Mouse (Mus musculus): Measurements from ENCODE around the gene Pate2. TPM values are rescaled to one million over a fixed set of nuclear protein-coding genes. Genes with fewer than 3 reads are reported as not detected.
A peak's percentile ranks its signal among the peaks of the same experiment; 100 is the strongest.

The Pate2 gene
- polyA plus RNA-seq, 1 experiment = 0.31 TPM

DNA sequence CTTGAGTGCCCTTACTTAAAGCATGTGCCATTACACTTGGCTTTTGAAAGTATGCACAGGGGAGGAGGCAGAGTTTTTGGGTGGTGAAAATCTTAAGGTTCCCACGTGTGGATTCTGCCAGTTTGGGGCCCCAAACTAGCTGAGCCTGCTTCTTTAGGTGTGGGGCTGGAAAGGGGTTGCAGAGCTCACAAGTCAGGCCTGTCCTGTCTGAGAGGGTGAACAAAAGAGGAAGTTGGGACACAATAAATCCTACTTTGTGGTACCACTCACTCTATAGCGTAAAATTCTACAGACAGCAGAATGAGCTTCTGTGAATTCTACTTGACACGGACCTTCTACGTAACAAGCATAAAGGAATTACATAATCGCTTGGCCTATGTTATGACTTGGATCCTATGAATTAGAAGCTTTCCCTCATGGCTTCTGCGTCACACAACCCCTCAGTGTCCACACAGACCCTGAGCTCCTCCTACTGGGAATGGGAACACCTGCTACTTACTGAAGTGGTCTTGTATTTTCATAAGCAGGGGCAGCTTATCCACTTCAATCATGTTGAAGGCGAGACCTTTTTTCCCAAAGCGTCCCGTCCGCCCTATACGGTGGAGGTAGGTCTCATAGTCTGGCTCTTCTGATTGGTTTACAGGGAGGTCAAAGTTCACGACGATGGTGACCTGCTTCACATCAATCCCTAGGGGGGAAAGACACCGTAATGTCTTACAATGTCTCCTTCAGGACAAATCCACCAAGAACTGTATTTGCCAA, 26.8 kb upstream of the Pate2 start:
- TF ChIP-seq POLR2A (IDR thresholded peaks at IDR 0.05; ENCODE audit: borderline replicate concordance, insufficient read depth, low read length) = no peak
- TF ChIP-seq CTCF (IDR thresholded peaks at IDR 0.05; ENCODE audit: borderline replicate concordance, insufficient read depth, low read depth, low read length) = no peak
- WGBS = 89% methylated on average over 14 of the region's 14 CpGs
- Histone ChIP-seq H3K4me1 (ENCODE audit: control insufficient read depth, insufficient read depth, low read length) (0 out of 2 replicates have a peak, but pooled peaks cover 3% of the 10 kb centered on the region), H3K27me3 (ENCODE audit: control insufficient read depth, insufficient read depth, low read length) (no peaks in the 10 kb centered on the region), H3K27ac (ENCODE audit: insufficient read depth, low read length) (no peak overlapping the region), H3K4me3 (replicated peaks; ENCODE audit: insufficient read depth, low read depth, low read length) (no peak overlapping the region)
- DNase-seq = no peak

DNA sequence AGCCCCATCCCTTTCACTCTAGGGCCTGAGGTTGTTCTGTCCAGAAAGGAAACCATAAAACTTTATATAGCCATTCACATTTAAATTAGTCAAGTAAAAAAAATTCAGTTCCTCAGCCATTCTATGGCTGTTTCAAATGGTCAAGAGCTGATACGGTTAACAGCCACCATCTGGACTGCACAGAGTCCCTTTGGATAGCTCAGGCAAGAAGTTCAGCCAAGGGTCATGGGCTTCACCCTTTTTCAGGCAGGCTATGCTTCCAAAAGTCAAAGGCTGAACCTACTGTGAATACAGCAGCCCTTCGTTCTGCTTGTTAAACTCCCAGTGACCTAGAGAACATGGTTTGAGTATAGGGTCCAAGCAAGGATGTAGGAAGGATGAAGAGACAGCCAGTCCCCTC, 25.4 kb upstream of the Pate2 start:
- TF ChIP-seq CTCF (IDR thresholded peaks at IDR 0.05; ENCODE audit: borderline replicate concordance, insufficient read depth, low read depth, low read length) = no peak
- no peak for TF ChIP-seq POLR2A (IDR thresholded peaks at IDR 0.05; ENCODE audit: borderline replicate concordance, insufficient read depth, low read length)
- H3K27me3 ChIP-seq (ENCODE audit: control insufficient read depth, insufficient read depth, low read length) = no peaks in the 10 kb centered on the region
- H3K4me3 ChIP-seq (replicated peaks; ENCODE audit: insufficient read depth, low read depth, low read length) = no peak overlapping the region
- WGBS = 76% methylated on average over 2 of the region's 2 CpGs
- no peaks in the 10 kb centered on the region for H3K4me1 ChIP-seq (ENCODE audit: control insufficient read depth, insufficient read depth, low read length)
- DNase-seq = no peak
- H3K27ac ChIP-seq (ENCODE audit: insufficient read depth, low read length) = no peak overlapping the region

DNA sequence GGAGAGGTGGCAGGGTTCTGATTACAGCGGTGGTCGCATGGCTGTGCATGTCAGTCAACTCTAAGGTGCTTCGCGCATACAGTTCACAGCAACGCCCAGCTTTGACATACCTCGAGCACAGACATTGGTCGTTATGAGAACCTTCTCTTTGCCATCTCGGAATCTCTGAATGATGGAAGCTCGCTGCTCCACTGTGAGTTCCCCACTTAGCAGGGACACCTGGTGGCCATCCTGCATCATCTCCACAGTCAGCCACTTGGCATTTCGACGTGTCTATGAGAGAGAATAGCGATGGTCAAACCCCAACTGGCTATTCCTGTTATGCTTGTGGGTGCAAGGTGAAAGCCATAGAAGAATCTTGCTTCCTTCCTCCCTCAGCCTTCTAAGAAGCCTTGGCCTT, 24.4 kb upstream of the Pate2 start:
- WGBS = 67% methylated on average over 12 of the region's 12 CpGs
- H3K27ac ChIP-seq (ENCODE audit: insufficient read depth, low read length) = no peak overlapping the region
- TF ChIP-seq CTCF (IDR thresholded peaks at IDR 0.05; ENCODE audit: borderline replicate concordance, insufficient read depth, low read depth, low read length) = no peak
- TF ChIP-seq POLR2A (IDR thresholded peaks at IDR 0.05; ENCODE audit: borderline replicate concordance, insufficient read depth, low read length) = no peak
- no peak overlapping the region for H3K4me3 ChIP-seq (replicated peaks; ENCODE audit: insufficient read depth, low read depth, low read length)
- no peaks in the 10 kb centered on the region for H3K27me3 ChIP-seq (ENCODE audit: control insufficient read depth, insufficient read depth, low read length)
- H3K4me1 ChIP-seq (ENCODE audit: control insufficient read depth, insufficient read depth, low read length) = no peaks in the 10 kb centered on the region
- no peak for DNase-seq

DNA sequence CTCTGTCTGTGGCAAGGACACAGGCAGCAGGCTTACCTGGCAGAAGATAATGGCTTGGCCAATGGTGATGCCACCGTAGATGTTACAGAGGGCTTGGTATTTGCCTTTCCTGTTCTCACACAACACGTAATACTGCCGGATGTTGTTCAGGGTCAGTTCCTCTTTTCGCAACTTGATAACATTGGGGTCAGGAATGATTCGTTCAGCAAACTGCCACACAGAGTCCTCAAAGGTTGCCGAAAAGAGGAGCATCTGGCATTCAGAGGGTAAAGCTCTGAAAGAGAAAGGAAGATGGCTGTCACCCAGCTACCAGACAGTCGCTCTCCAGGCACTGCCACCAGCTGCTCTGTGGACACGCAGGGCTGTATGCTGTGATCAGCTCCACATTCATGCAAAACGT, 23.3 kb upstream of the Pate2 start:
- TF ChIP-seq POLR2A (IDR thresholded peaks at IDR 0.05; ENCODE audit: borderline replicate concordance, insufficient read depth, low read length) = no peak
- TF ChIP-seq CTCF (IDR thresholded peaks at IDR 0.05; ENCODE audit: borderline replicate concordance, insufficient read depth, low read depth, low read length) = no peak
- Histone ChIP-seq H3K27me3 (ENCODE audit: control insufficient read depth, insufficient read depth, low read length) (no peaks in the 10 kb centered on the region), H3K4me1 (ENCODE audit: control insufficient read depth, insufficient read depth, low read length) (no peaks in the 10 kb centered on the region), H3K4me3 (replicated peaks; ENCODE audit: insufficient read depth, low read depth, low read length) (no peak overlapping the region), H3K27ac (ENCODE audit: insufficient read depth, low read length) (no peak overlapping the region)
- no peak for DNase-seq
- 54% methylated on average over 9 of the region's 9 CpGs for WGBS

DNA sequence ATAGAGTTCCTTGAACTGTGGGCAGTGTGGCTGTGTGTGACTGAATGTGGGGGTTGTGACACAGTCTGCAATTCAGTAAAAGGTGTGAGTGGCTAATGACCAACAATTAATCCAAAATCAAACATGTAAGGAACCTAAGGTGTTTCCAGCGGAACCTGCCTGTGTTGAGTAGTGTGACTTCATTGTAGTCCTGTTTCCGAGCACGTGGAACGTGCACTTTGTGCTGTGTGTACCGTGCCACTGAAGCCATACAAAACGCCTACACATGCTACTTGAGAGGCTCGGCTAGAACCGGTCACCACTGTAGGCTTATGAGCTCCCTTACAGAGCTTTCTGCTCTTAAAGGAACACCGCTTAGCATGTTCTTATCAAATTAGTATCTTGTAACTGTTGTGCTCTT, 21.6 kb upstream of the Pate2 start:
- WGBS = 86% methylated on average over 9 of the region's 9 CpGs
- TF ChIP-seq CTCF (IDR thresholded peaks at IDR 0.05; ENCODE audit: borderline replicate concordance, insufficient read depth, low read depth, low read length) (no peak), POLR2A (IDR thresholded peaks at IDR 0.05; ENCODE audit: borderline replicate concordance, insufficient read depth, low read length) (no peak)
- no peak overlapping the region for H3K4me3 ChIP-seq (replicated peaks; ENCODE audit: insufficient read depth, low read depth, low read length)
- H3K27me3 ChIP-seq (ENCODE audit: control insufficient read depth, insufficient read depth, low read length) = no peaks in the 10 kb centered on the region
- H3K4me1 ChIP-seq (ENCODE audit: control insufficient read depth, insufficient read depth, low read length) = no peaks in the 10 kb centered on the region
- no peak overlapping the region for H3K27ac ChIP-seq (ENCODE audit: insufficient read depth, low read length)
- no peak for DNase-seq

DNA sequence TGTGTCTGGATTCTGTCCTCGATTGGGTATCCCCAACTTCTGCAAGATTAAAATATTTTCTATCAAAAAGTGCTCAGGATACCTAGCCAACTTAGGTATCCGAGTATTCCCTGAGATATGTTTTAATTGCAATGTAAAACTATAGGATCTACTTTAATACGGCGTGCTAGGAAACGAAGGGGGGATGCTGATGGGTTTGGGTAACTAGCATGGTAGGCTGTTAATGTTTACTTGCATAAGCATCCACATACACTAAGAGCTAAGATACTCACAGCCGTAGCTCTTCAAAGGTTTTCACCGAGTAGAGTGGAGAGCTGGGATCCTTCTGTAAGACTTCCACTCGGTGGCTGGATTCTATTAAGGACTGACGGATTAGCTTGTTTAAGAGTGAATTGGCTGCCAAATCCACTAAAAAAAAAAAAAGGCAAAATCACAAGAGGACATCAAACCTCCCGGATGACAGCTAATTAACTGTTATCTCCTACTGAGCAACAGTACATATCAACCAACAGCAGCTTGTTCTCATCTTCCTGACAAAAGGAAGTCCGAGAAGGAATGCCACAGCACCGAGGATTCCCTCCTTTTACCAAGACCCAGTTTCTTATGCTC, 13.5 kb upstream of the Pate2 start:
- no peak overlapping the region for H3K27ac ChIP-seq (ENCODE audit: insufficient read depth, low read length)
- H3K4me3 ChIP-seq (replicated peaks; ENCODE audit: insufficient read depth, low read depth, low read length) = no peak overlapping the region
- DNase-seq = no peak
- WGBS = 81% methylated on average over 12 of the region's 12 CpGs
- H3K27me3 ChIP-seq (ENCODE audit: control insufficient read depth, insufficient read depth, low read length) = no peaks in the 10 kb centered on the region
- TF ChIP-seq POLR2A (IDR thresholded peaks at IDR 0.05; ENCODE audit: borderline replicate concordance, insufficient read depth, low read length) (no peak), CTCF (IDR thresholded peaks at IDR 0.05; ENCODE audit: borderline replicate concordance, insufficient read depth, low read depth, low read length) (no peak)
- no peaks in the 10 kb centered on the region for H3K4me1 ChIP-seq (ENCODE audit: control insufficient read depth, insufficient read depth, low read length)

DNA sequence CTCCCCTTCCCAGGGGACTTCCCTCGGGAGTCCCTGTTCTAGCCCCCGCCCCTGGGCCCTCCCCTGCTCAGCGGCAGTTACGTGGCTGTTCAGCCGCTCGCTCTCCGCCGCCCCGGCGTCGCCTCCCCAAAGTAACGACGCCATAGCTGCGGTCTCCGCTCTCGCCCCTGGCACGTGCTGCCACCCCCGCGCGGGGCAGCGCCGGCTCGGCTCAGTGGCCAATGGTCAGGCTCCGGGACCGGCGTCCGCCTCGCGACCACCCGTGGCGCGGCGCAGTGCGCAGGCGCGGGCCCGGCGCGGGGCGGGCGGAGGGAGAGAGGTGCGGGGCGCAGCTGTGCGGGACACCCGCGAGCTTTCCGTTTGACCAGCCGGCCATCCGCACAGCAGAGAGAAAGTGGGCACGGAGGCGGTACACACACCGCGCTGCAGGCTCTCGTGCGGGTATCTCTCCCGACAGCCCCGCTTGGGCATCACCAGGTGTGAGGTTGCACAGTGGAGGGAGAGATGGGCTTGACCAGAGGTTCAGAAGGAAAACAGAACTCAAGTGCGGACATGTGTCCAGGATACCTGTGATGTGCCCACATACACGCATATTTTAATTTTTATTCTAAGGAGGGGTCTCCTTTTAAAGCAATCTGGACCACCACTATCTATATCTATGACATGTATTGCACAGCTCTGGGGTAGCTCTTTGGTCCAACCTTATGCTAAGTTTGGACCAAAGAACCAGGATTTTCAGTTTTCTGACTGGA, 11.7 kb upstream of the Pate2 start, which contains the start of the genes Ddx25 and Pus3:
TSS of gene Ddx25 (minus strand) at position 272 of the 752 bp plus-strand sequence.
TSS of gene Pus3 (plus strand) at position 339 of the 752 bp plus-strand sequence.
- Histone ChIP-seq H3K27ac (ENCODE audit: insufficient read depth, low read length) (peak within 1 kb of the TSS; percentile 23), H3K27me3 (ENCODE audit: control insufficient read depth, insufficient read depth, low read length) (no peaks in the 10 kb centered on the region), H3K4me1 (ENCODE audit: control insufficient read depth, insufficient read depth, low read length) (no peaks in the 10 kb centered on the region), H3K4me3 (replicated peaks; ENCODE audit: insufficient read depth, low read depth, low read length) (peak within 1 kb of the TSS; percentile 90)
- TF ChIP-seq CTCF (IDR thresholded peaks at IDR 0.05; ENCODE audit: borderline replicate concordance, insufficient read depth, low read depth, low read length) (no peak), POLR2A (IDR thresholded peaks at IDR 0.05; ENCODE audit: borderline replicate concordance, insufficient read depth, low read length) (peak; percentile 62; the same call in 1 of the 2 replicates)
- peak; percentile 89 to 92 for DNase-seq
- 1% methylated on average over 59 of the region's 59 CpGs for whole genome bisulfite sequencing

All from cerebellum, adult 2 months (tissue).